Mouse (Mus musculus): Measurements from ENCODE around the gene Cntd1. TPM values are rescaled to one million over a fixed set of nuclear protein-coding genes. Genes with fewer than 3 reads are reported as not detected.
A peak's percentile ranks its signal among the peaks of the same experiment; 100 is the strongest.
"Not testable (repeated sequence)": the region's sequence is repeated elsewhere in the genome, so short reads cannot be mapped to it uniquely, and the experiment has no call there.

The Cntd1 gene
- polyA plus RNA-seq, 1 experiment from 2014 or later: 1.6 TPM

DNA sequence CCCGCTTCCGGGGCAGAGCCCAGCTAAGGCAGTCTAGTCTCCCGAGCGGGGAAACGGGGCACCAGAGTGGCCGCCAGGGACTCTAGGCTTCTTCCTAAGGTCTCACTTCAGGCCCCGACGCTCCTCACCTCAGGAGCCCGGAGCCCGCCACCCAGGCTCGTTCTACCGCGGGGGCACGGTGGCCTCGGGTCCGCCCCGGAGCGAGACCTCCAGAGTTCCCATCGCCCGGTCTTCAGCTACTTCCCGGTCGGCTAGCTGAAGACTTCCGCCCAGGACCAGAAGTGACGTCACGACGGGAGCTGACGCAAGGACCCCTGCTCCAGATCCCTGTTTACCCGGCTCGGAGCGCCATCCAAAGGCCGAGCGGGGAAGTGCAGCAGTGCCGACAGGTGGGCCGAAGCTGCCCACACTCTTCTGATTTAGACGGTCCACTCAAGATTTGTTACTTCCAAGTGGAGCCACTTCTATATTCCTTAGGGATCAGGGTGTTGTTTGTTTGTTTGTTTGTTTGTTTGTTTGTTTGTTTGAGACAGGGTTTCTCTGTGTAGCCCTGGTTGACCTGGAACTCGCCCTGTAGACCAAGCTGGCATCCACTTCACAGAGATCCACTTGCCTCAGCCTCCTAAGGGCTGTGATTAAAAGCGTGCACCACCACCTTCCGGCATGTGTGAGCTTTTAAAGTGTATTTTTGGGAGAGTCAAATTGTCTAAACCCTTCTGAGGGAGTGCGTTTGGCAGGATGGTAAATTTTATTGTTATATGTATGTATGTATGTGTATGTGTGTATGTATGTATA, 23.4 kb downstream of the Cntd1 start, which contains the start of gene Becn1:
Becn1 (minus strand) TSS at position 283 of the 795 bp plus-strand sequence.
- H3K4me1 ChIP-seq: peaks cover 19% of the 10 kb centered on the region
- H3K4me2 ChIP-seq: peak within 1 kb of the TSS; percentile 100
- peak within 1 kb of the TSS; percentile 71 for H3K4me3 ChIP-seq (replicated peaks)
- H3K27ac ChIP-seq: peak within 1 kb of the TSS; percentile 47; the same call in 1 of the 2 replicates
- WGBS: 7% methylated on average over 39 of the region's 39 CpGs
- ATAC-seq (ENCODE audit: low FRiP score): peak; percentile 96
- H3K9me3 ChIP-seq: no peaks in the 10 kb centered on the region
- H3K27me3 ChIP-seq: no peaks in the 10 kb centered on the region
- peaks cover 19% of the 10 kb centered on the region for H3K36me3 ChIP-seq (replicated peaks)
- peak within 1 kb of the TSS; percentile 90 for H3K9ac ChIP-seq

DNA sequence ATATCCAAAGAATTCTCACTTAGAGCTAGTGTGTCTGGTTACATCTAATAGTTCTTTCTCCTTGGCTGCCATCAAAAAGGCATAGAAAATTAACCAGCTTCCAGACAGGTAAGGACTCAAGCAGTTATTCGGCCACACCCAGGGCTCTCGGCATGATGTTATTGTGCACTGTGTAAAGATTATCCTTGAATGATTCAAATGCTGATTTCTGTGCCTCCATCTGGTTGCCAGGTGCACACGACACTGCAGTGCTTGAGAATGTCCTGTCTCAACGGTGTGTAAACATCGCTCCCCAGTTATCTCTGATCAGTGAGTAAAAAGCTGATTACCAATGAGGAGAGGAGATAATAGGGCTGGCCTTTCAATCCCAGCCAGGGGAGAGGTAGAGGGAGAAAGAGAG, 28.9 kb downstream of the Cntd1 start:
- Histone ChIP-seq H3K9ac (no peak overlapping the region), H3K27me3 (no peaks in the 10 kb centered on the region), H3K4me3 (replicated peaks) (no peak overlapping the region), H3K27ac (no peak overlapping the region), H3K4me2 (no peak overlapping the region), H3K9me3 (no peaks in the 10 kb centered on the region), H3K4me1 (no peaks in the 10 kb centered on the region), H3K36me3 (replicated peaks) (no peaks in the 10 kb centered on the region)
- WGBS: 48% methylated on average over 5 of the region's 5 CpGs
- no peak for ATAC-seq (ENCODE audit: low FRiP score)

DNA sequence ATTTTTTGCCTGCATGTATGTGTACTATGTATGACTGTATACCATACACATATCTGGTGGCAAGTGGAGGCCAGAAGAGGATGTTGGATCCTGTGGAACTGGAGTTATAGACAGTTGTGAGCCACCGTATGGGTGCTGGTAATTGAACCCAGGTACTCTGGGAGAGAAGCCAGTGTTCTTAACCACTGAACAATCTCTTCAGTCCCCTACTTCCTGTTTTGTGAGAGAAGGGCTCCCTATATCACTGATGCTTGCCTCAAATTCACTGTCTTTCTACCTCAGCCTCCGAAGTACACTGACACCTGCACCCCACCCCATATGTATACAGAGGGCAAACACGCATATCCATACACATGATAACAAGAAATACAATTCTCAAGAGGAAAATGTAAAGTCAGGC, 32.3 kb downstream of the Cntd1 start:
- Histone ChIP-seq H3K4me3 (replicated peaks) (no peak overlapping the region), H3K27ac (no peak overlapping the region), H3K27me3 (0 out of 2 replicates have a peak, but pooled peaks cover 6% of the 10 kb centered on the region), H3K4me1 (peaks cover 3% of the 10 kb centered on the region; the same call in 1 of the 2 replicates), H3K4me2 (no peak overlapping the region), H3K36me3 (replicated peaks) (no peaks in the 10 kb centered on the region), H3K9me3 (no peaks in the 10 kb centered on the region), H3K9ac (no peak overlapping the region)
- WGBS: 86% methylated on average over 3 of the region's 3 CpGs
- no peak for ATAC-seq (ENCODE audit: low FRiP score)

DNA sequence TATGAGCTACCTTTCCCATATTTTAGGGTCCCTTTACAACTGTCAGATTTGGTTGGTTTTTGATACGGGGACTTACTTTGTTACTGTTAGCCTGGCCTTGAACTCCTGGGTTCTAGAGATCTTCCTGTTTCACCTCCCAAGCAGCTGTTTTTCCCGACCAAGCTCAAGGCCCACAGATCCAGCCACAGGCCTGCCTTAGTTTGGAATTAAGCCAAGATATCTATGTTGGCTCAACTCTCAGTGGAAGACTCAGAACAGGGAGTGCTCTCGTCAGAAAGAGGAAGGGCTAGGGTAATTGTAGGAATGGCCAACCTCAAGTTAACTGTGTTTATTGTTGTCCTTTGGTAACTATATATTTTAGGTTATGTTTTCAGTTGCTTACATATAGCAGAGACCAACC, 33.3 kb downstream of the Cntd1 start:
- no peak overlapping the region for H3K4me2 ChIP-seq

DNA sequence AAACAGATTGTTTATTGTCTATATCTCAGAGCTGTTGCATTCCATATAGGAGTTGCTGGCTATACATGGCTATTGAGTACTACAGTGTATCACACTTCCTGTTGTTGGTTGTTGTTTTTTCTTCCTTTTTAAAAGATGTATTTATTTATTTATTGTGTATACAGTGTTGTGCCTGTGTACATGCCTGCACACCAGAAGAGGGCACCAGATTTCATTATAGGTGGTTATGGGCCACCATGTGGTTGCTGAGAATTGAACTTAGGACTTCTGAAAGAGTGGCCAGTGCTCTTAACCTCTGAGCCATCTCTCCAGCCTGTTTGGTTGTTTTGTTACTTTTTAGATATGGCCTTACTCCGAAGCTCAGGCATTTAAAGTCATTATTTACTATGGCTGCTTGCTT, 35.8 kb downstream of the Cntd1 start:
- Histone ChIP-seq H3K27me3 (0 out of 2 replicates have a peak, but pooled peaks cover 6% of the 10 kb centered on the region), H3K9me3 (no peaks in the 10 kb centered on the region), H3K27ac (no peak overlapping the region), H3K9ac (no peak overlapping the region), H3K4me1 (peaks cover 18% of the 10 kb centered on the region), H3K4me3 (replicated peaks) (no peak overlapping the region), H3K4me2 (no peak overlapping the region), H3K36me3 (replicated peaks) (peaks cover 19% of the 10 kb centered on the region)
- WGBS: 94% methylated on average over 1 of the region's 1 CpGs
- ATAC-seq (ENCODE audit: low FRiP score): no peak

More for the DNA sequence above, 33.3 kb downstream of the Cntd1 start:
- no peak overlapping the region for H3K27ac ChIP-seq
- H3K27me3 ChIP-seq: 0 out of 2 replicates have a peak, but pooled peaks cover 6% of the 10 kb centered on the region
- WGBS: 79% methylated on average over 3 of the region's 3 CpGs
- H3K9ac ChIP-seq: no peak overlapping the region
- ATAC-seq (ENCODE audit: low FRiP score): no peak
- H3K4me1 ChIP-seq: peaks cover 8% of the 10 kb centered on the region
- H3K4me3 ChIP-seq (replicated peaks): no peak overlapping the region
- H3K9me3 ChIP-seq: no peaks in the 10 kb centered on the region
- H3K36me3 ChIP-seq (replicated peaks): no peaks in the 10 kb centered on the region

DNA sequence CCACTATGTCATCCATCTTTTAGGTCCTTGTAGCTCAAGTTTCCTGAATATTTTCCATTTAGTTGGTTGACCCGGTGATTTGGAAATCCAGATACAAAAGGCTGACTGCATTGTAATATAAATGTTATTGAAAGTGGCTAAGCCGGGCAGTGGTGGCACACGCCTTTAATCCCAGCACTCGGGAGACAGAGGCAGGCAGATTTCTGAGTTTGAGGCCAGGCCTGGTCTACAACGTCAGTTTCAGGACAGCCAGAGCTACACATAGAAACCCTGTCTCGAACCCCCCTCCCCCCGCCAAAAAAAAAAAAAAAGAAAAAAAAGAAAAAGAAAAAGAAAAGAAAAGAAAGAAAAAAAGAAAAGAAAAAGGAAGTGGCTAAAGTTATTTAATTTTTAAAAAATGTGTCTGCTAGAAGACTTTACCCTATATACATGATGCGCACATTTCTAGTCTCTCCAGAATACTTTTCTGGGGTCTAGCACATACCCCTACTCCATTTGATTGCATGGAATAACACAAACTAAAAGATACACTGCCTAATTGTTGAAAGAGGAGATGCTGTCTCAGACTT, 36.4 kb downstream of the Cntd1 start:
- H3K9me3 ChIP-seq: no peaks in the 10 kb centered on the region
- H3K4me1 ChIP-seq: peaks cover 18% of the 10 kb centered on the region
- H3K4me3 ChIP-seq (replicated peaks): peak overlapping the region; percentile 84
- H3K9ac ChIP-seq: peak overlapping the region; percentile 94
- peak overlapping the region; percentile 99 for H3K4me2 ChIP-seq
- peaks cover 25% of the 10 kb centered on the region for H3K36me3 ChIP-seq (replicated peaks)
- peak overlapping the region; percentile 54 for H3K27ac ChIP-seq
- H3K27me3 ChIP-seq: 0 out of 2 replicates have a peak, but pooled peaks cover 6% of the 10 kb centered on the region
- ATAC-seq (ENCODE audit: low FRiP score): 0 out of 2 replicates have a peak, but pooled peaks have one; percentile 5
- 82% methylated on average over 8 of the region's 8 CpGs for WGBS

DNA sequence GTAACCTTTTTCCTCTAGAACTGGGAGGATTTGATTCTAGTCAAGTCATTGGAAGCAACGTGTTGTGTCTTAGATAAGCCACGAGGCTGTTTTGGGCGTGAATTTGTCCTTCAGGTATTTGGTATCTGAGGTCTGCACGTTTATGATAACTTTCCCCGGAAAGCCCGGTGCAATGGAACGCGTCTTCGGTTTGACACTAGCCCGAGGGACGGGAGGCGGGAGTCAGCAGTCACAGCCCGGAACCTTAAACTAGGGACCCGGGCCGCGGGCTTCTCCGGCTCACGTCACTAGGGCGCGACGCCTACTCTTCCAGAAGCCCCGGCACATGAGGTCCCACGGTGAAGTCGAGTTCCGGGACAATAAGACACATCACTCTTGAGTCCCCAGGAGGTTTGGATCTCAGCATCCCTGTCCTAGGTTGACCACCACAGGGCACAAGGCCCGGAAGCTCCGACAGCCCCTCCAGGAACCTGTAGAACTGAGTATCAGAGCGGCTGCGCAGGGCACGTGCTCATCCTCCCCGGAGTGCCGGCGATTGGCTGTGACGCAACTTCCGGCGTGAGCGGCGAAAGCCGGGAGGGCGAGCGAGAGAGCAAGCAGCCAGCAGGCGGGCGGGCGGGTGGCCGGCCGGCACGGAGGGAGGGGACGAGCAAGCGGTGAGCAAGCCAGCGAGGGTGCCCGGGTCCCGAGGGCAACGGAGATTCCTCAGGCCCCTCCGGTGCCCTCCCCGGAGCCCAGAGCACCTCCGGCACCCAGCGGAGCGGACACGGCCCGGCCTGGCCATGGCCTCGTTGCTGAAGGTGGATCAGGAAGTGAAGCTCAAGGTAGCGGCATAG, 37.1 kb downstream of the Cntd1 start, which contains the start of gene Psme3:
Psme3 (plus strand) TSS at position 549 of the 836 bp plus-strand sequence.
- H3K4me1 ChIP-seq: peaks cover 18% of the 10 kb centered on the region
- H3K9me3 ChIP-seq: no peaks in the 10 kb centered on the region
- WGBS: under 1% methylated on average over 62 of the region's 62 CpGs
- peak within 1 kb of the TSS; percentile 54 for H3K27ac ChIP-seq
- peaks cover 32% of the 10 kb centered on the region for H3K36me3 ChIP-seq (replicated peaks)
- H3K4me3 ChIP-seq (replicated peaks): peak within 1 kb of the TSS; percentile 84
- H3K9ac ChIP-seq: peak within 1 kb of the TSS; percentile 94
- H3K27me3 ChIP-seq: 0 out of 2 replicates have a peak, but pooled peaks cover 6% of the 10 kb centered on the region
- peak within 1 kb of the TSS; percentile 99 for H3K4me2 ChIP-seq
- peak; percentile 93 for ATAC-seq (ENCODE audit: low FRiP score)

DNA sequence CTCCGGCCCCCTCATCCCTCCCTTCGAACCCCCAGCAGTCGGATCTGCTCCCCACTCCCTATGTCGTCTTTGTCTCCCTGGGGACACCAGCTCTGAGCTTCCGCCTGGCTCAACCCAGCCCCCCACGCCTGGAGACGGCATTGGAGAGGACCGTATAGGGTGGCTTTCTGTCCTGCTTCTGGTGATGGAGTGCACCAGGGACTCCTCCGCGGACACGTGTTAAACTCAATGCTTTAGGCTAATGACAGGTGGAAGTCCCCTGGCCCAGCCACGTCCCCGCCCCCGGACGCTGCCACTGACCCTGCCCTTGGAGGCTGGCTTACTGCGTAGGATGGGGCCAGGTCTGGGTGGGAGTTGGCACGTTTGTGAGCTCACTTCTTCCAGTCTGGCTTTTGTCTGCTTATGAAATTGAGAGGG, 37.7 kb downstream of the Cntd1 start:
- WGBS: 0% methylated on average over 17 of the region's 17 CpGs

DNA sequence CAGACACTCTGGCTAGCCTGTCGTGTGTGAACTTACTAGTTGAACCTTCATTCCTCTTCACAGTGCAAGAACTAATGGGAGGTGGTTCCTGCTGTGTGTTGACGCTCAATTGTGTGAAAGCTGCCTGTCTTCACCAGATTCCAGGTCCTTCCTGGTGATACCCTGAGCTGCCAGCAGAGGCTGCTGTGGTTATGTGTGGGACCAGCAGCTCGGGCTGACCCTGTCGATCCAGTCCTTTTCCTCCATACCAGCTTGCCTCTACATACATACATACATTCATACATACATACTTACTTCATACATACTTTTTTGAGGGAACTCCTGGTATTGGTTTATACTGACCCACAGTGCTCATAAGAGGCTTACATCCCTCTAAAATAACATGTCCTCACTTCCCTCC, 44.8 kb downstream of the Cntd1 start:
- ATAC-seq (ENCODE audit: low FRiP score): no peak
- H3K9ac ChIP-seq: no peak overlapping the region
- no peak overlapping the region for H3K27ac ChIP-seq
- peaks cover 78% of the 10 kb centered on the region for H3K36me3 ChIP-seq (replicated peaks)
- H3K27me3 ChIP-seq: no peaks in the 10 kb centered on the region
- H3K4me2 ChIP-seq: no peak overlapping the region
- no peaks in the 10 kb centered on the region for H3K4me1 ChIP-seq
- H3K4me3 ChIP-seq (replicated peaks): no peak overlapping the region
- H3K9me3 ChIP-seq: no peaks in the 10 kb centered on the region
- 14% methylated on average over 4 of the region's 4 CpGs for WGBS

More for the DNA sequence above, 37.7 kb downstream of the Cntd1 start:
- Histone ChIP-seq H3K27me3 (0 out of 2 replicates have a peak, but pooled peaks cover 6% of the 10 kb centered on the region), H3K4me2 (peak overlapping the region; percentile 99), H3K9ac (peak overlapping the region; percentile 94), H3K4me3 (replicated peaks) (peak overlapping the region; percentile 84), H3K4me1 (peaks cover 18% of the 10 kb centered on the region), H3K9me3 (no peaks in the 10 kb centered on the region), H3K27ac (peak overlapping the region; percentile 54), H3K36me3 (replicated peaks) (peaks cover 38% of the 10 kb centered on the region)
- ATAC-seq (ENCODE audit: low FRiP score): peak; percentile 55

DNA sequence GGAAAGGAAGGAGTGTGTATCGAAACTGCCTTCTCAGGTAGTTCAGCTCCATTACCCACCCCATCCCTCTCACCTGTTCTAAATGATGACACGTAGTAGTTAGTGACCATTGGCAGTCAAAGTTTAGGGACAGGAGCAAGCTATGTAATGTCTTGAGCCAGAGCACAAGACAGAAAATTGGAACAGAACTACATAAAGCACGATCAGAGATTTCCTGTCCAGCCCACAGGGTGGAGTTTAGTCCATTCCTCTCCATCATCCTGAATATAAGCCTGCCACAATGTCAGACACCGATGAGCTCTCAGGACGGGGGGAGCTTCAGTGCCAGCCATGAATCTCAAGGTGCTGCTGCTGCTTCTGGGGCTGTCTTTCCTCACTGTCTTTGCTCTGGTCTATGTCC, 46.0 kb downstream of the Cntd1 start, which contains the start of gene Aoc2:
Aoc2 (plus strand) TSS at position 301 of the 400 bp plus-strand sequence.
- no peak within 1 kb of the TSS for H3K4me3 ChIP-seq (replicated peaks)
- no peaks in the 10 kb centered on the region for H3K4me1 ChIP-seq
- H3K27ac ChIP-seq: no peak within 1 kb of the TSS
- ATAC-seq (ENCODE audit: low FRiP score): no peak
- H3K9me3 ChIP-seq: no peaks in the 10 kb centered on the region
- no peaks in the 10 kb centered on the region for H3K27me3 ChIP-seq
- WGBS: 95% methylated on average over 5 of the region's 5 CpGs
- H3K9ac ChIP-seq: no peak within 1 kb of the TSS
- H3K4me2 ChIP-seq: no peak within 1 kb of the TSS
- H3K36me3 ChIP-seq (replicated peaks): peaks cover 67% of the 10 kb centered on the region

DNA sequence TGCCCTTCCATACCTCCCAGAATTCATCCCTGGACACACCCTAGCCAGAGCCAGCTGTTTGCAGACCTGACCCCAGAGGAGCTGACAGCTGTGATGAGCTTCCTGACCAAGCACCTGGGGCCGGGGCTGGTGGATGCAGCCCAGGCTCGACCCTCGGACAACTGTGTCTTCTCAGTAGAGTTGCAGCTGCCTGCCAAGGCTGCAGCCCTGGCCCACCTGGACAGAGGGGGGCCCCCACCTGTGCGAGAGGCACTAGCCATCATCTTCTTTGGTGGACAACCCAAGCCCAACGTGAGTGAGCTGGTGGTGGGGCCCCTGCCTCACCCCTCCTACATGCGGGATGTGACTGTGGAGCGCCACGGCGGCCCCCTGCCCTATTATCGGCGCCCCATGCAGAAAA, 46.4 kb downstream of the Cntd1 start:
- peaks cover 62% of the 10 kb centered on the region for H3K36me3 ChIP-seq (replicated peaks)
- WGBS: 93% methylated on average over 11 of the region's 11 CpGs
- H3K4me1 ChIP-seq; H3K4me2 ChIP-seq; H3K27ac ChIP-seq; H3K4me3 ChIP-seq (replicated peaks); H3K27me3 ChIP-seq; H3K9me3 ChIP-seq; H3K9ac ChIP-seq: not testable (repeated sequence)
- 0 out of 2 replicates have a peak, but pooled peaks have one; percentile 14 for ATAC-seq (ENCODE audit: low FRiP score)

DNA sequence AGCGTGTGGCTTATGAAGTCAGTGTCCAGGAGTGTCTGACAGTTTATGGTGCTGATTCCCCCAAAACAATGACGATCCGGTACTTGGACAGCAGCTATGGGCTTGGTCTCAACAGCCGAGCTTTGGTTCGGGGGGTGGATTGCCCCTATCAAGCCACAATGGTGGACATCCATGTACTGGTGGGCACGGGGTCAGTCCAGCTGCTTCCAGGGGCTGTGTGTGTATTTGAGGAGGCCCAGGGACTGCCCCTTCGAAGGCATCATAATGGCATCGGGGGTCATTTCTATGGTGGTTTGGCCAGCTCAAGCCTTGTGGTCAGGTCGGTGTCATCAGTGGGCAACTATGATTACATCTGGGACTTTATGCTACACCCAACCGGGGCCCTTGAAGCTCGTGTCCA, 47.3 kb downstream of the Cntd1 start:
- no peak overlapping the region for H3K27ac ChIP-seq
- no peak overlapping the region for H3K4me3 ChIP-seq (replicated peaks)
- H3K36me3 ChIP-seq (replicated peaks): peaks cover 53% of the 10 kb centered on the region
- 88% methylated on average over 11 of the region's 11 CpGs for WGBS
- H3K9ac ChIP-seq: no peak overlapping the region
- no peak for ATAC-seq (ENCODE audit: low FRiP score)
- H3K27me3 ChIP-seq: no peaks in the 10 kb centered on the region
- no peak overlapping the region for H3K4me2 ChIP-seq
- no peaks in the 10 kb centered on the region for H3K4me1 ChIP-seq
- H3K9me3 ChIP-seq: no peaks in the 10 kb centered on the region

Data from forebrain, embryonic 12.5 days (tissue).